Mouse (Mus musculus) left cerebral cortex, postnatal 36 days (tissue): Measurements from ENCODE around the gene Dlgap1. TPM values are rescaled to one million over a fixed set of nuclear protein-coding genes. Genes with fewer than 3 reads are reported as not detected.

Experiments used
- DNase-seq, 2 experiments: peaks; one replicate each; pipeline ENCODE4 v3.0.0; 2021 to 2022; ENCODE audit warnings: low spot score in 2 of 2, mixed read lengths in 1 of 2
- intact Hi-C: fragments of 180-260 bp; cut with DNase I; formaldehyde crosslinking; loops from one replicate; pipeline ENCODE4 v1.15.1; 2025
- total RNA-seq, 2 experiments: library from RNA; stranded (reverse); gene quantifications; 2 replicates each; pipeline ENCODE4 v1.2.3; 2021

The Dlgap1 gene
- total RNA-seq, 2 experiments from 2014 or later = 466 to 468 TPM

- DNase-seq = no peak
- intact Hi-C loops = no loop called here
Observed at GRCm38 (mm10) chr17:70762634-70763033, 793.8 kb downstream of the Dlgap1 start.

- intact Hi-C loops = no loop called here
- no peak for DNase-seq
Observed at GRCm38 (mm10) chr17:70765337-70765736, 796.5 kb downstream of the Dlgap1 start.

GRCm38 (mm10) chr17:70765976-70766375 lies 797.1 kb downstream of the Dlgap1 start:
- no peak for DNase-seq
- intact Hi-C loops = no loop called here

- no peak for DNase-seq
- intact Hi-C loops = no loop called here
Observed at GRCm38 (mm10) chr17:70772120-70772899, 803.4 kb downstream of the Dlgap1 start.

GRCm38 (mm10) chr17:70779770-70780169 lies 810.9 kb downstream of the Dlgap1 start:
- intact Hi-C loops = no loop called here
- DNase-seq = no peak

- intact Hi-C loops = no loop called here
- no peak for DNase-seq
Observed at GRCm38 (mm10) chr17:70780726-70781689, 812.1 kb downstream of the Dlgap1 start.

- intact Hi-C loops = no loop called here
- DNase-seq = no peak
Observed at GRCm38 (mm10) chr17:70783273-70783672, 814.4 kb downstream of the Dlgap1 start.

GRCm38 (mm10) chr17:70787366-70787765 lies 818.5 kb downstream of the Dlgap1 start:
- intact Hi-C loops = no loop called here
- DNase-seq = no peak

- intact Hi-C loops = no loop called here
- DNase-seq = no peak
Observed at GRCm38 (mm10) chr17:70790801-70791200, 821.9 kb downstream of the Dlgap1 start.

GRCm38 (mm10) chr17:70791596-70792275 lies 822.9 kb downstream of the Dlgap1 start:
- DNase-seq = no peak
- intact Hi-C loops = no loop called here

- intact Hi-C loops = no loop called here
- peak in 1 of 2 experiments; percentile 29 for DNase-seq
Observed at GRCm38 (mm10) chr17:70794291-70794690, 825.4 kb downstream of the Dlgap1 start.

- intact Hi-C loops = no loop called here
- DNase-seq = no peak
Observed at GRCm38 (mm10) chr17:70794722-70795121, 825.8 kb downstream of the Dlgap1 start.

GRCm38 (mm10) chr17:70795196-70795595 lies 826.3 kb downstream of the Dlgap1 start:
- no peak for DNase-seq
- intact Hi-C loops = no loop called here

- intact Hi-C loops = no loop called here
- DNase-seq = no peak
Observed at GRCm38 (mm10) chr17:70796940-70797772, 828.3 kb downstream of the Dlgap1 start.

- no peak for DNase-seq
- intact Hi-C loops = no loop called here
Observed at GRCm38 (mm10) chr17:70797773-70798045, 828.8 kb downstream of the Dlgap1 start.

GRCm38 (mm10) chr17:70799266-70799665 lies 830.4 kb downstream of the Dlgap1 start:
- DNase-seq = peak in 1 of 2 experiments; percentile 30
- intact Hi-C loops = no loop called here

- intact Hi-C loops = no loop called here
- no peak for DNase-seq
Observed at GRCm38 (mm10) chr17:70802022-70802421, 833.1 kb downstream of the Dlgap1 start.

- intact Hi-C loops = no loop called here
- DNase-seq = no peak
Observed at GRCm38 (mm10) chr17:70805866-70806265, 837.0 kb downstream of the Dlgap1 start.

GRCm38 (mm10) chr17:70806600-70806999 lies 837.7 kb downstream of the Dlgap1 start:
- no peak for DNase-seq
- intact Hi-C loops = no loop called here
